Mouse (Mus musculus) layer of hippocampus, postnatal 10 days (tissue): Measurements from ENCODE around the gene Plekhm1. TPM values are rescaled to one million over a fixed set of nuclear protein-coding genes. Genes with fewer than 3 reads are reported as not detected.

ENCODE experiments used
- DNase-seq, 2 experiments: peaks; one replicate each; pipeline ENCODE4 v3.0.0; 2021; ENCODE audit warnings: low spot score in 2 of 2
- total RNA-seq, 2 experiments: library from RNA; stranded (reverse); gene quantifications; 2 replicates each; pipeline ENCODE4 v1.2.3; 2021

Plekhm1 gene
- total RNA-seq, 2 experiments from 2014 or later: 15.0 TPM

DNA sequence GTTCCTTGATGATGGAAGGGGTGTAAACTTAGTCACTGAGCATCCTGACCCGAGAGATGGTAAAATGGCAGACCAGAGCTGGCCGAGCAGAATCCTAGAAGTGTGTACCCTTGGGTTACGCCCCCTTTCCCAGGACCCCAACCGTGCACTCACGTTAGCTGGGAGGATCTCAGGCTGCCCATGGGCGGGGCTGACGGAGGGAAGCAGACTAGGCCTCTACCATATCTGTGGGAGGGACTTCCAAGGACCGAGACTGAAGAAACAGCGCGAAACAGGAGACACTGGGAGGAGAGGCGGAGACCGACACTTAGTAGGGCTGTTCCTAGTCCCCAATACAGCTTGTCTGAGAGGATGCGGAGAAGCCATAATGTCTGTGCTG lies 50.4 kb downstream of the Plekhm1 start:
- DNase-seq: no peak

DNA sequence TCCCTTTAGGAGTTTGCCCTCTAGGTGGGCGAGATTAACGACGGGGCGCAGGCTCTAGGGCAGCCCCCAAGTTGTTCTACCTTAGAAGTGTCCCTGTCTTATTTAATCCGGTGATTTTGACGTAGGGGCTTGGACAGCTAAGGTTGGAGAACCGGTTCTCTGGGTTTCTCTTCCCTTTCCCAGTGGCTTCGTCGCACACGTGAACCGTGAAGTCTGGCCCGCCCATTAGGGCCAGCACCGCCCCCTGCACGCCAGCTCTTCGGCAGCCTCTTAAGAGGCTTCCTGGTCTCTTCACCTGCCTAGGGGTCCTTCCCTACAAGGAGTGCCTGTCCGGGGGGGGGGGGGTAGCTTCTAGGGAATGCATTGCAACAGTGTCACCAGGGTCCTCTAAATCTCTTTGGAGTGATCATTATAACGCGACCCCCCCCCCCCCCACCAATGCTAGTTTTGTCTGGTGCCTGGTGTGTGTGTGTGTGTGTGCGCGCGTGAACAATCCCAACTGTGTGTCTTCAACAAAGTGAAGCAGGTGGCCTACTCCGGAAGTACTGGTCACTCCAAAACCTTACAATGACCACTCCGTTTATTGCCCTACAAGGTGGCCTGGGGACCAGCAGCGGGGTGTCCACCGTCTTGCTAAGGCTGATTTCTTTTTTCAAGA lies 51.0 kb downstream of the Plekhm1 start:
- DNase-seq: no peak

DNA sequence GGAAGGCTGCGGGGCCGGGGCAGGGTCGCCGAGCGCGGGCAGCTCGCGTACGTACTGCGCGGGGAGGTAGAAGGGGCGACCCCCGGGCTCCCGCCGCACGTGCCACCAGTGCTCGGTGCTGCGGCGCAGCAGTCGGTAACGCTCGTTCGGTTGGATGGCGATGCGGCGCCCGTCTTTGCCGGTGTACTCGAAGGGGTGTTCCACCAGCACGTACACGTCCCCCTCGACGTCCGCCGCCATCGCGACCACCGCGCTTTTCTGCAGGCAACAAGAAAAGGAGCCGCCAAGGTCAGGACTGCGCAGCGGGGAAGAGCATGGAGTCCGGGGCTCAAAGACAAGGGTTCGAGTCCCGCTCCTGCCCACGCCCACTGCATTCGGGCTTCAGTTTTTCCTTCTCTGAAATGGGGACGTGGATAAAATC lies 51.8 kb downstream of the Plekhm1 start:
- no peak for DNase-seq

DNA sequence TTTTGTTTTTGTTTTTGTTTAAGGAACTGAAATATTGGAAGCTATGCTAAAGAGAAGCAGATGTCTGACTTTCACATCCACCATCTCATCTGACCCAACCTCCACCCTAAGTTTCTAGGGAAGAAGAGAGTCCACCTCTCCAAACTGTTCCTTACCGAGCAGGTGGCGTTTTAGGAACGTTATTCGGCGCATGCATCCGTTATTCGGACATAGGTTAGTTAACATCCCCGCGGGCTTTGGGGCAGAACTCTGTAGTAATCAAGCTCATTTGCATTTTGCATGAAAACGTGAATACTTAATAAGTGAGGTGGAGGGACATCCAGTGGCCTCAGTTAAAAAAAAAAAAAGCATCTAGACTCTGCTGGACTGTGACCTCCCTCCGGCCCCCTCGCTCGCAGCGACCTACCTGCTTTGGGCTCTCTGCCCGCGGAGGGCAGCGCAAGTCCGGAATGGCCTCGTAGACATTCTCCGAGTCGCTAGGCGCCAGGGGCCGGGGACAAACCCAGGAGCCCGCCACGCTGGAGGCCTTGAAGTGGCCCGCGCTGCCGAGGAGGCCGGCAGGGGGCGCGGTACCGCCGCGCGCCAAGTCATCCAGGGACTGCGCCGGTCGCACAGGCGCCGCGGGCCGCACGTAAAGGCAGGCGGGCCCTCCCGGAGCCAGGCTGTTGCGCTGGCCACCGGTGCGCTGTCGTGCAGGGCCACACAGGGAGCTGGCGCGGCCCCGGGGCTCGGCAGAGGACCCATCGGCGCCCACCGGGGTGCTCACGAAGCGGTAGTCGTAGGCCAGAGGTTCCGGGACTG lies 52.4 kb downstream of the Plekhm1 start:
- DNase-seq: peak; percentile 81 to 88

DNA sequence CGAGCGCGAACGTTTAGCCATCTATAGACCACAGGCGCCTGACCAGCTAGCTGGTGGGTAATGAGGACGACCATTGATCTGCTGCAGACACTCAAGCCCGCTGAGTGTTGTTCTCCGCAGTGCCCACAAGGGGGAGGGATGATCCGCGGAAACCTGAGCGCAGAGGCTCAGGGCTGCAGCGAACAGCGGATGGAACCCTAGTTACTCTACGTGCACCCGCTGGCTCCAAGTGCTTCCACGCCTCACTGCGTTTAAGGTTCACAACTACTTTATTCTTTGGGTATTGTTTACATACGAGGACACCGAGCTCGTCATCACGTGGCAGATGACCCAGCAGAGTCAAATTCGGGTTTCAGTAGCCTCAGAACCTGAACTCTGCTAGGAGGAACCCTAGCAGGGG lies 53.4 kb downstream of the Plekhm1 start:
- peak; percentile 72 to 77 for DNase-seq

DNA sequence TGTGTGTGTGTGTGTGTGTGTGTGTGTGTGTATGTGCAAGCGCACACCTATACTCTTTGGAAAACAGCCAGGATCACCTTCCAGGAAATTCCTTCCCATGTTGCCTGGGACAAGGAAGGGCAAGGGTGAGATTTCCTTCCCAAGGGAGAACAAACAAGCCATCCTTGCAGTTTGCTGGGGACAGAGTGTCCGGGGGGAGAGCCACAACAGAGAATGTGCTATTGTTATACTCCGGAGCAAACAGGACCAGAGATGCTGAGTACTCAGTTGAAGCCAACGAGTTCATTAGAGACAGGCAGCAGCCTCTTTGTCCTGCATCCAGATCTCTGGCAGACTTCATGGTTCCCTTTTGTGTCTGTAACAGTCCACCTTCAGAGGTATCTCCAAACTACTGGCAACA lies 54.2 kb downstream of the Plekhm1 start:
- no peak for DNase-seq

DNA sequence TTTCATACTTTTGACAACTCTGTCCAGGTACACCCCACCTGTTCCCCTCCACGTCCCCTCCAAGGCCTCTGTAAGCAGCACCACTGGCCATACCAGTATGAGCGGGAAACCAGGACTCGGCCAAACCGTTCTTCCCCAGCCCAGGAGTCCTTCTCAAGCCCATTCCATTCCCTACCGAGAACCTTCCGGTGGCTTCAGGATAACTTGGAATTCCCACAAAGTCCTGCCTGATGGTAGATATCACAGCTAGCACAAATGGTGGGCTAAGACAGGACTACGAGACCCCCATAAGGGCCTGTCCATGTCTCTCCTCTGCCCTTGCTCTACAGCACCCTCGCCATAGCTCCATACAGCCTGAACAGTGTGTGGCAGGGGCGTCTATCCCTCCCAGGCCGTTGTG lies 54.8 kb downstream of the Plekhm1 start:
- DNase-seq: no peak

DNA sequence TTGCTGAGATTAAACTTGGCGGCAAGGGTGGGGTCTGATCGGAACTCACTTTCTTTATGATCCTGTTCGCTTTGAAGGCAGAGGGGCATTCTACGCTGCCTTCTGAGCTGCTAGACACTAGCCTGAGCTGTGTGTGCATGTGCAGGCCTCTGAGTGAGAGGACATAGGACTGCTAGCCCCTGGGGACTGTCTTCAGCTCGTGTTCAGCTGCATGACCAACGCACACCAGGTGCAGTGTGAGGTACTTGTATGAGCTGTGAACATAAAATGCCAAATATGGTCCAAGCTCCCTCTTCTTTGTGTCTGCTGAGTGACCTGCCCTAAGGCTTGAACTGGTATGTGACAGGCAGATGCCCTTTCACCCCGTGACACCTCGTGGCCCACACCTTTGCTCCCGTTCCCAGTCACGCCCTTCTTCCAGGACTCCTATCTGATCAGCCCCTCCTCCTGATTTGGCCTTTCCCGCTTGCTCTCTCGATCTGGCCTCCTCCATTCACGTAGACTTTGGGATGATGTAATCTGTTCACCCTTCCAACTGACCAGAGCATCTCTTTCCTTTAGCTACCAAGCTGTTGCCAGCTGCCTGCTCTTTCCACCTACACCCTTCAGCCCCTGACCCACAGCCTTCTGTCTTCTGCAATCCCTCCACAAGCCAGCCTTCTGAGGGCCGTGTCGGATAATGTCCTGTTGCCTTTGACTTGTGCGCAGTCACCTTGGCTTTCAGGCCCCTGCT lies 55.4 kb downstream of the Plekhm1 start:
- DNase-seq: no peak

DNA sequence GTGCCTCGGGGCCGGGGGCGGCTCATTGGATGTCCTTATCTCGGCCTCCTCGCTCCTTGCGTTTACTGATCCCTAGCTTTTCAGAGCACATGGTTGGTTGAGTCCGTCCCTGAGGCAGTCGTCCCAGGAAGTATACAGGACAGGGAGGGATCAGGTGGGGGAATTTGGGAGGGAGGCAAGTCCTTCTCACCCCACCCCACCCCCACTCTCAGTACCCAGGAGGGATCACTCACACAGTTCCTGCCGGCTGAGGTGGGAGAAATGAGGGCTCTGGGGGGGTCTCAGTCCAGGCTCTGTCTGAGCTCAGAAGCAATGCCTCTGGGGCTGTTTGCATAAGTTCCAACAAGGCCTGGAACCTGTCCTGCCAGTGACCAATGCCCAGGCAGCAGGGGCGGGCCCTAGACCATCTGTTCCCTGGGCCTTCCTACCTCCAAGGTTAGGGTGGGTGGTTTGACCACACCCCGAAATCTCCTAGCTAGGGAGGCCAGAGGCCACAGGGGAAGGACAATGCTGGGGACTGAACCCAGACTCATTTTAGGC lies 56.4 kb downstream of the Plekhm1 start:
- no peak for DNase-seq

DNA sequence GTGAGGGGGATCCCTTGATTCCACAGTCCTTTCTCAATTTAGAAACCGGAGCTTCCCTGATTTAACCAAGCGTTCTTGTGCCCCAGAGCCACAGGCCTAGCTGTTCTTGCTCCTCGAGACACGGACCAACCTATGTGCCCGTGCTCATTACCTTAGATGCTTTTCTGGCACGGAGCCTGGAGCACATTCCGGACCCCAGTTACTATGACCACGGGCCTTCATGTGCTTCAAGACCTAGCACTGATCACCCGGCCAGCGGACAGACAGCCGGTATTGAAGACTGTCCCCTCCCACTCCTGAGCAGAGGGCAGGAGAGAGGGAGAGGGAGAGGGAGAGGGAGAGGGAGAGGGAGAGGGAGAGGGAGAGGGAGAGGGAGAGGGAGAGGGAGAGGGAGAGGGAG lies 57.2 kb downstream of the Plekhm1 start:
- no peak for DNase-seq

DNA sequence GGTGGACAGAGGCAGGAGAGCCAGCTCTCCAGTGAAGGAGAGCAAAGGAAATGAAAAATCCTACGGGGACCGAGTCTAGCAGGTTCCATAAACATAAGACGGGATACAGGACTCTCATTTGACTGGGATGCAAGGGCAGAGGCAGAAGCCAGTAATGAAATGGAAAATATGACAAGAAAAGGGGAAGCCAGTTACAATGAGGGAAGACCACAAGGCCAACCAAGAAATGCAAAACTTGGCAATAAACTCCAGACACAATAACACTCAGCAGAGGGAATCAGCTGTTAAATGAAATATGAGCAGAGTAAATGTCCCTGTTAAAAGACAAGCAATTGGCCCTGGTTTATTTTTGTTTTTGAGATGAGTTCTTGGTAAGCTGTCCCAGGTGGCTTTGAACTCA lies 58.5 kb downstream of the Plekhm1 start:
- DNase-seq: no peak

DNA sequence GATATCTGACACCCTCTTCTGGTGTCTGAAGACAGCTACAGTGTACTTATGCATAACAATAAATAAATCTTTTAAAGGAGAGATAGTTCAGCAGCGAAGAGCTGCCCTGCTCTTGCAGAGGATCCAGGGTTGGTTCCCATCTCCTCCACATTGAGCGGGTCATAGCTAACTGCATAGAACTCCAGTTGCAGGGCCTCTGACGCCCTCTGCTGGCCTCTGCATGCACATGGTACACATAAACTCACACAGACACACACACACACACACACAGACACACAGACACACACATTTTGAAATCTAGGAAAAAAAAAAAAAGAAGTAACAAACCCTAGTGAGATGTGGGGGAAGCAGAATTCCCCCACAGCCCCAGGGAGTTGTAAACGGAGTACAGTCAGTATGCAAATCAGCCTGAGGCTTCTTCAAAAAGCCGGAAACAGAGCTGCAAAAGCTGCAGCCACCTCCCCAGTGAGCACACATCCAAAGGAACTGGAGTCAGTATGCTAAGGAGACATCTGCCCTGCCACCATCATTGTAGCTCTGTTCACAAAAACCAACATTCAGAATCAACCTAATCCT lies 60.2 kb downstream of the Plekhm1 start:
- DNase-seq: no peak

DNA sequence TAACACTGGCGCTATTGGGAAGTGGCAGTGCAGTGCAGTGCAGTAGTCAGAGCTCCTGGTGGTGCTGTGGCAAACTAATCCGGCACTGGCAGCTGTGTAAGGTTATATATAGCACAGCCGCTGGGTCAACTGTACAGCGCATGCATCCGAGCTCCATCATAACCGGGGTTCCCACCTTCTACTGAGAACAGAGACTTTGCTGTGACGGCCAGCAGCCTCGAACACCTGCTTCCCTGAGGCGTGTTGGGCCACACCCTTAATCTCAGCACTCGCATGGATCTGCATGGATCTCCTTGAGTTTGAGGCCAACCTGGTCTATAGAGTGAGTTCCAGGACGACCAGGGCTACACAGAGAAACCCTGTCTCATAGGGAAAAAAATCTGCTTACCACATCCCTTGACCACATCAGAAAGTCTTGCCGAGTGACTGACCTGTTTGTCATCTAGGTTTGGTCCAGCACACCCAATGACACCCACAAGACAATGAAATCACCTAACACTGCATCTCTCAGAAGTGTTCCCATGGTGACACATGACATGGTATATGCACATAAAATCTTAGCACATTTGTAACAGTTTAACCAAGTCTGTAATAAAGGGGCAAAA lies 61.7 kb downstream of the Plekhm1 start:
- no peak for DNase-seq

DNA sequence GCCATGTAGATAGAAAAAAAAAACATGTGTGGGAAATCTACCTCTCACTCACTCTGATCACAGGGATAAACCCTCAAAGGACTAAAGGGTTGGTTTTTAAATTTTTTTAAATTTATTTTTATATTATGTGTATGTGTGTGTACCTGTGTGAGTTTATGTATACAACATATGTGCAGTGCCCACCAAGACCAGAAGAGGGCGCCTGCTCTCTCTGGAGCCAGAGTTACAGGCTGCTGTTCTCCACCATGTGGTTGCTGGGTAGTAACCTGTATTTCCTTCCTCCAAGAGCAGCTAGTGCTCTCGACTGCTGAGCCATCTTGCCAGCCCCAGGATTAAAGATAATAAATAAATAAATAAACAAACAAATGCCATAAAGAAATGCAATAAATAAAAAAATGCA lies 62.8 kb downstream of the Plekhm1 start:
- DNase-seq: no peak

DNA sequence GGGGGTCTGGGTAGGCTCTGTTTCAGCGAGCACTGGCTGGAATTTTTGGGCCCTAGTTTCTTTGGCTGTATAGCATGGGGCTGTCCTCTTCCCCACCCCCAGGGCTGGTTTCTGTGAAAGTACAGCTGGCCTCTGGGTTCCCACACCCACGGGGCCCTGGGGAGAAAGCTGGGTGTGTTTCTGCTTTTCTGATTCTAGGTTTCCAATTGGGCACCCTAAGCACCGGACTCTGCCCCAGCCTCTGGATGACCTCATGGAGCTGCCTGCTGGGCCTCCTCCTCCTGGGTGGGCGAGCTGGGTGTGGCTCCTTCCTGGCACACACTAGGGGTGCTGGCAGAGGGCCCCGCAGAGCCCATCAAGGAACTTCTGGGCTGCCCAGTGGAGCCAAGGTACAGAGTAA lies 65.8 kb downstream of the Plekhm1 start:
- no peak for DNase-seq

DNA sequence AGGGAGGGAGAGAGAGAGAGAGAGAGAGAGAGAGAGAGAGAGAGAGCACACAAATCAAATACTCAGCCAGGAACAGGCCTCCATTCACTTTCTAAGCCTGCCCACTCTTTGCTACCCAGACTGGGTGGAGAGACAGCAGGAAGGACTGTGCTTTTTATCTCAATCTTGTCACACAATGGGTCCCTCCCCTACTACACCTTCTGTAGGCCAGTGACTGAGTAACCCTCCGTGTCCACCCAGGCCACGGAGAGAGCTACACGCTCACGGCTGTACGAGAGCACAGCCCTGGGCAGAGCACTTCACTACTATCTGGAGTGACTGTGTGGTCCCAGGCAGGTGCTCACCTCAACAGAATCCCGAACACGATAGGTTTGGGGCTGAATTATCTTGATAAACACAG lies 66.3 kb downstream of the Plekhm1 start:
- no peak for DNase-seq

DNA sequence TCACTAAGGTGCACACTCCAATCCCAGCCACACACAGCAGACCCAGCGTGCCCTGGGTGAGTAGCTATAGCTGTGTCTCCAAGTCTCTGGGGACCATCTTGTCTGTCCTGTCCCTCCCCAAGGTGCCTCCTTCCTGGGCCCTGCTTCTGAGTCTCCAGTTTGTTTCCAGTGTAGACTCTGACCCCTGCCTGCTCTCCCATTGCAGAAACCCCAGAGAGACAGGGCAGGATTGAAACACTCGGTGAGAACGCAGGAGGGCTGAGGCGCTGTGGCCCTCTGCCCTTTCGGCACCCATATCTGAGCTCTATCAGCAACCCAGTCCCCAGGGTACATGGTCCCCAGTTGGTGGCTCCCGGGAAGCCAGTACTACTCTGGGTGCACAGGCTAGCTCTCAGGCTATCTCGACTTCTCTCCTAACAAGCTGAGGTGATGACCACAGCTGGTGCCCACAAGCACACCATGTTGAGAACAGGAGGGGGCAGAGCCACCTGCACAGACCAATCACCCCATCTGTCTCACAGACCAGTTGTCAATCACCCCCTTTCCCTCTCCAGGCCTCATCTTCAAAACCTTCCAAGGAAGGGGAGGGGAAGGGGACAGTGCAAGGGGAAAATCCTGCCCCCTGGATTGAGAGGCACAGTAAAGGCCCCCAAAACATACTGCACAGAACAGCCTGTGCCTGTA lies 66.9 kb downstream of the Plekhm1 start:
- no peak for DNase-seq

DNA sequence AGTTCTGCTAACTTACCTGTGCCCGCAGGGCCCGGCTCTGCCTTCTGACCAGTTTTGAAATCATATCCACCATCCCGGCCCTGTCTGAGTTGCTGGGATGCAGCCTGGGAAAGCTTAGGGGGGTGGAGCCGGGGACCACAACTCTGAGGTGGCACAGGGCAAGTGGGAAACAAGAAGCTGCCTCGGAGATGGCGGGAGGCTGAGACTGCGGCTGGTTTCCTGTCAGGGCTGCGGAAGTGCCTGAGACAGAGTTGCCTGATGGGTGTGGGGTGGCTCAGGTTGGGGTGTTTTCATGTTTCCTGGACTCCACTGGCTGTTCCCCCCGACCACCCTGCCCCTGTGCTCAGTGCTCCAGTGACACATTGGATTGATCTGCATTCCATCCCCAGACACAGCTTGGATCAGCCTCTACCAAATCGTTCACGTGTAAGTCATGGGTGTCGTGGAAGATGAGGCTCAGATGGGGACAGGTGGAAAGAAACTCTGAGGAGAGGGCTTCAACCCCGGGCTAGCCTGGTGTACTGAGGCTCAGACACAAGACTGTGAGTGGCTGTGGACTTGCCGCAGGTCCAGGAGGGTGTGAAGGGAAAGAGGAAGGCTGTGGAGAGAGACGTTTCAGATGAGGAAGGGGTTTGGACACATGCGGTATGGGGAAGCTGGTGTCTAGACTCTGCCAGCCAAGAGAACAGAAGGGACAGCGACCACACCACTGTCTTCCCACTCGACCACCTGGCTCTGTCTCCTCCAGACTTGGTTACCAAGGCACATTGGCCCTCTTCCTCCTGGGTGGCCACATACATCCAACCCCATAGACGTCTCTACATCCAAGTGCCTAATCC lies 67.8 kb downstream of the Plekhm1 start:
- DNase-seq: no peak

DNA sequence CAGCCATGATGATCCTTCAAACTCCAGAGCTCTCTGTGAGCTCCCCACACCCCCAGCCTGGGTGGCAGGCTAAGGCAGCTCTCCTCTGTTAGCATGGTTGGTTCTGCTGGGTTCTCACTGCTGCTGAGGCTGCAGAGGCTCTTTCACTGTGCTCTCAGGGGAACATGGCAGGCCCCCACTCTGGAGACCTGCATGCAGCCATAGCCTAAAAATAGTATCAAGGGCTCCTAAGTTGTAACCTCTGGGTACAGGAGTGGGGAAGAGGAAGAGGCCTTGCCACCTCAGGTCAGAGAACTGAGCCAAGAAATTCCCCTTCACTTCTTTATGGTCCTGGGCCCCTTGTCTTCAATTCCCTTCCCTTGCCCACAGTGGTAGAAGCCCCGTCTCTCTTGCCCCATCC lies 68.6 kb downstream of the Plekhm1 start:
- no peak for DNase-seq

DNA sequence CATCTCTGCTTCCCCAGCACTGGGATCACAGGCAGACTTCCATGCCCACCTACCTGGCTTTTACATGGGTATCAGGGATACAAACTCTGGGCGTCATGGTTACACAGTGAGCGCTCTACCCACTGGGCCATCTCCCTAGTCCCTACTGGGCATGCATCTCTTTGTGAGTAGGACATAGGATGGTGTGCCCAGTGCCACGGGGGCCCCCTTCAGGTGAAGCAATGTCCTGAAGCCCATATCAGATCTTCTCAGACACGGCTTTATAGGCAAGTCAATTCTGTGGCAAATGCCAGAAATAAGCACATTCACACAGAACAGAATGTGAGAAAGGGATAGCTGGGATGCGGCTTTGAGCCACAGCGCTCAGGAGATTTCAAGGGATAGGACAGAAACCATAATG lies 69.4 kb downstream of the Plekhm1 start:
- DNase-seq: no peak
